Mouse (Mus musculus) kidney, postnatal 10 days (tissue): Measurements from ENCODE around the gene Bicc1.
"Not testable (repeated sequence)": the region's sequence is repeated elsewhere in the genome, so short reads cannot be mapped to it uniquely, and the experiment has no call there.

Experiments
- DNase-seq: peaks from one replicate; pipeline ENCODE4 v3.0.0; 2021; ENCODE audit warnings: mixed read lengths

Bicc1 gene

DNA sequence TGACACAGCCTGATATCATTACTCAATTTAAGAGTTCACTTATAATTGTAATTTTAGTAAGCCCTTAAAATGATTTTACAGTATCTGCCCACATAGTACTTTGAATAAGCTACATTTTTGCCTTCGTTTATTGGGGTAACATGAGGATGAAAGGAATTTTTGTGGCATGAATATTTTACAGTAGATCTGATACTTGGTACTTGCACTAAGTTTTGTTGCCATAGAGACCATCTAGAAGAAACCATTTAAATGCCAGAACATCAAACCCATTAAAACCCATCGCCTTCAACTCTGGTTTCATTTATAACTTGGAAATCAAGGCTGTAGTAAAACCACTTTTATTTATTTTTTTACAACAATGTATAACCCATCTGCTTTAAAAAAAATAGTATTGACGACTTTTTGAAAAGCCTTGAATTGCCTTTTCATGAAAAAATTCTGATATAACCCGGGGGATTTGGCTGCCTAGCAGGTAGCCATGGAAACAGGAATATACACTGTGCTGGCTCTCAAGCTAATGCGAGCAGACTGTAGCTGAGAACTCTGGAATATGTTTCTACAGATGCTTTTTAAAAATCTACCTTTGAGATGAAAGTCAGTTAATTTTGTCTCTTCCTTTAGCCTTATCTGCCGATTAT lies 165.9 kb downstream of the Bicc1 start:
- no peak for DNase-seq

DNA sequence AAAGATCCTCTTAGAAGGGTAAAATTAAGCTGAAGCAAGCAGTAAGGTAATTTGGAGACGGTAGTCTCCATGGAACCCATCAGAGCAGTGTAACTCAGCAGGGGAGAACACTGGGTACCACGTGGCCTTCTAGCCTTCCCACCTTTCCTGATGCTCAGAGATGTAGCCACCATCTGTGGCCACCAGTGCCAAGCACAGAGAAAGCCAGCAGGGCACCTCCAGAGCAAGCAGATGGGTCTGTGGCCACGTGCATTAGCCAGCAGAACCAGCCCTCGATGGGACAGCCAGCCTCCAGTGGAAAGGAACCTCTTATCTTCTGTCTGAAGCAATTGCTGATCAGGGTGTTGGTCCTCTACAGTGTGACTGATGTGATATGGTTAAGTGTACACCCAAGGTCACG lies 172.1 kb downstream of the Bicc1 start:
- no peak for DNase-seq

DNA sequence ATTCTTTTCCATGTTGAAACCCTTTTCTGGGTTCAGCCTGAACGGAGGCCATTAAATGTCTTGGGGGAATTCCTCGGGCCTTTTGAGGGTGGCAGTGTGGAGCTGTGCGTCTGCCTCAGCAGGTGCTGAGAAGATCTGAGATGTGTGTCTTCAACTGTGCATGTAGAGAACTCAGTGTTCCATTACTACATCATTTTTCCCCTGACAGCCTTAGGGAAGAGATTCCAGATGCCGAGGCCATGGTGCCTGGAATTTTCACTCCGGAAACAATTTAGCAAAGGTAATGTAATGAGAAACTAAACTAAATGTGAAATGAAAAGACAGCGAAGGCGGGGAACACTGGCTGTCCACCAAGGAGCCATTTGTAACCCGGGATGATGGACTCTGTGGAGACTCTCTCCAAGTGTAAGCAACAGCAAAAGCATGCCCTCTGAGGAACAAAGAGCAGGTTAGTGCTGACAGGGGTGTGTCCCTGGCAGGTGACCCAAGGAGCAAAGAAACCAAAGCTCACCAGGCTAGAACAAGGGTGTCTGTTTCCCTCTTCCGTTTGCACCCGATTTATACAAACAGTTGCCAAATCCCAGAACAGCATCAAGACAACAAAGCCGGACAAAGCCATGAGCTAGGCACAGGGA lies 176.3 kb downstream of the Bicc1 start:
- no peak for DNase-seq

DNA sequence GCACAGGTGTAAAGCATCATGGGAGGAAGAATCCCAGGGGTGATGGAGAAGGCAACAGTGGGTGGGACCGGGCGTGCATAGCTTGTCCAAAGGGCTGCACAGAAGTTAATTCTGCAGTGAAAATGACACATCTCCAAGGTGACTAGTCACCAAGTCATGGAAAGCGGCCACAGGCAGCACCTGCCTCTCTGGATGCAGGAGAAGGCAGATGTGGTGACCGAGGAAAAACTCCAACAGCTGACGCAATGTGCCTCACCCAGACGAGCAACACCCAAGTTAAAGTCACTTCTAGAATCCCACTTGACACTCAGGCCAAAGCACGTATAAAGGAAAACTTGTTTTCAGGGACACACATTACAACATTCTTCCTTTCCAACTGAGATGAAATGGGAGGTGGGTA lies 177.3 kb downstream of the Bicc1 start:
- DNase-seq = no peak

DNA sequence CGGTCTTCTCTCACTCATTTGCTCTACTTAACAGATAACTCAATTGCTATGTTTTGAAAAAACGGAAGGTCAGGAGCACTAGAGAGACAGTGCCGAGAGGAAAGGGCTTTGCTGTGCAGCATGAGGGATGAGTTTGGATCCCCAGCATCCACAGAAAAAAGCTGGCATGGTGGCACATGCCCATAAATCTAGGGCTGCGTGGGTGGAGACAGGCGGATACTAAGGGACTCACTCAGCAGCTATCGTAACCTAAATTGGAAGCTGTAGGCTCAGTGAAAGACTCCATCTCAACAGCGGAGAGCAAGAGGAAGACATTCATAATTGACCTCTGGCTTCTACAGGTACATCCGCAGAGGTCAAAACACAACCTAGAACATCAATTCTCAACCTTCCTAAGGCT lies 179.8 kb downstream of the Bicc1 start:
- DNase-seq = no peak

DNA sequence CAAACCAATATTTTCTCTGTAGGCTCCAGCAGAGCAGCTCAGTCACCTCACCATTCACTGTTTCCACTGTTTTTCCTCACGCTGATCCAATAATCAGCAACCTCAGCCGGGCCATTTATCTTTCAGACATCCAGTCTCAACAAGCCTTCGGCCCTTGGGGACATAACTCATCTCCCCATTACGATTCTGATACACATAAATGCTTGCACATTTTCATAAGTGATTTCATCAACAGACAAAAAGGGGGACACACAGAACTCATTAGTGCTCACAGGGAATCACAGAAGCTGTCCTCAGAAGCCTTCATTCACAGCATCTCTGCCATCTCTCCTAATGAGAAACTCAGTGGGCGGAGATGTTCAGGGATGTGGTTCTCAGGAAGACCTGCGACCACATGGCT lies 182.4 kb downstream of the Bicc1 start:
- no peak for DNase-seq

DNA sequence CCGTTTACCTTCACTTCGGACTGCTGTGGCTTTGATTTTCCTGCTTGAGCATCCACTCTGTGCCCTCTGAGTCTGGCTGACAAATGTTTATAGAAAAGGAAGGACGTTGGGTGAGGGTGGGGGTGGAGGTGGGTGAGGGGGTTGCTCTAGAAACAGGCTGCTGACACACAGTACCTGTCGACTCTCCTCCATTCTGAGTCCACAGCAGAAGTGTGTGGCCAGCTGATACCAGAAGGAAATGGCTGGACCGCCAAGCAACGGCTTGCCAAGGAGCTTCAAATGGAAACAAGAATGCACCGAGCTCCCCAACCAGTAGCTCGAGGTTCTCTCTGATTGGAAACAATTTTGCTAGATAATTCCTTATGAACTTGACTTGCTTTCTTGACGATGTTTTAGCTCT lies 182.9 kb downstream of the Bicc1 start:
- DNase-seq = no peak

DNA sequence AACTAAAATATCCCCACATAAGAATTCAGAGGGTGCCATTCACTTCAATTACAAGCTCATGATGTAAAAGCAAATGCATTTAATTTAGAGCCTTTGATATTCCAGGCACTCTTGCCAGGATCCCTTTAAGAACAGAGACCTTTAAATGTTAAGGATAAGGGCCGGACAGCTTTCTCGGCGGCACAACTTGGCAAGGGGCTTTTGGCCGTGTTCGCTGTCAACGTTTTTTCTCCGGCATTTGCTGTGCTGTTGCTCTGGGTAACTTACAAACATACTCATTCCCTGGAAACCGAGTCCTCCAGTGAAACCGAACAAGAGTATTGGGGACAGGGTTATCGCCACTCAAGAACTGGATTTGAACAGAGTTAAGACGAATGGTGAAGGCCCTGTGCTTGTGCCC lies 188.3 kb downstream of the Bicc1 start:
- no peak for DNase-seq

DNA sequence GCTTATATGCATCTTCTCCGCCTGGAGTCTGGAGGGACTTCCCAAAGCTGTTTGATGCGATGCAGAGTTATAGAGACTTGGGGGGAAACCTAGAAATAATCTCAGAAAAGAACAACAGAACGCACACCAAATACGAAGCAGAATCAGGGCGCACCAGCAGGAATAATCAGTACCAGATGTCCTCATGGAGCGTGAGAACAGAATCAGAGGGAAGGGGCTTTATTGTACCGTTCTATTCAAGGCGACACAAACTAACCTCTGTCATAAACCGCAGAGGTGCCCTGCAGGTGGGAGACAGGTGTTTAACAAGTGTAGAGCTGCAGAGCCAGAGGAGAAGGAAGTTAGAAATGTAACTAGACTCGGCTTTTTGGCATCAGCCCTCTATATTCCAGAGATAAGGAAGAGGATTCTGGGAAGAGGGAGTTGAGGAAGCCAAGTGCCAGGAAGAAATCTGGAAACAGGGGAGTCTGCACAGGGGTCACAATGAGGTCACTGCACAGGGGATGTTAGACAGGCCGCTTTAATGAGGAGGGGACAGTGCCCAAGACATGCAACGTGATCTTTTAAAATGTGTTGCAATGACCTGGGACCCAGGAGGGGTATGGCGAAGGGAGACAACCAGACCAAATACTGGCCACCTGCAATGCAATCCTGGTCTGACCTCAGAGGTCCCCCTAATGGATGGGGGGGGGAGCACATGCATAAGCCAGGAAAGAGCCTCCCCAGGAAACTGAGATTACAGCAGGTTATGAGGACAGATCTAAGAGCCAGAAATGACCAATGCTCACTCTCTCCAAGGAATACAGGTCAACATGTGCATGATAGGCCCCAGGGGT lies 190.4 kb downstream of the Bicc1 start:
- DNase-seq = no peak

DNA sequence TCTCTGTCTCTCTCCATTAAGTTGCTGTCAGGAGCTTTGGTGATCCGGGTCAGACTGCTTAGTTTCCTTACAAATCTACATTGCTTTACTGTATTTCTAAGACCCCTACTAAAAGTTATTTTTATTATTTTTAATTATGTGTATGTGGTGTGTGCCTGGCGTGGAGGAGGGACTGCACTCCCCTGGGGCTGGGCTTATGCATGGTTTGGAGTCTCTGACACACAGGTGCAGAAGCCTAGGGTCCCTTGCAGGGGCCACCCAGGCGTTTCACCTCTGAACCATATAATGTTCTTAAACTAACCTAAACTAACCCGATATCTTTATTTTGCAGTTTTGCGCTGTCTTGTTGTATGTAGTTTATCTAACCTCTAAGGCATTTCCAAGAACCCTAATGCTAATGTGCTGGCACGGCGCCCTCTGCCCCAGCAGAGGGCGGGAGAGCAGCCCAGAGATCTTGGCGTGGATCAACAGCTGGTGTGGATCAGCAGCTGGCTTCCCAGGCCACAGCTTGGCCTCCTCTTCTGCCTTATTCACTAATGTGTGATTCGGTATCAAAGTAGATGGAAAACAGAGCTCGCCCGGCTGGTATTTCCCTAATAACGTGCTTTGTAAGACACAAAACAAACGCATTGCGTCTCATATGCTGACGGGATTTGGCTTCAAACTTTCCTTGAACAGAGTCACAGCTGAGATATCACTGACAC lies 192.7 kb downstream of the Bicc1 start:
- peak; percentile 87 for DNase-seq

DNA sequence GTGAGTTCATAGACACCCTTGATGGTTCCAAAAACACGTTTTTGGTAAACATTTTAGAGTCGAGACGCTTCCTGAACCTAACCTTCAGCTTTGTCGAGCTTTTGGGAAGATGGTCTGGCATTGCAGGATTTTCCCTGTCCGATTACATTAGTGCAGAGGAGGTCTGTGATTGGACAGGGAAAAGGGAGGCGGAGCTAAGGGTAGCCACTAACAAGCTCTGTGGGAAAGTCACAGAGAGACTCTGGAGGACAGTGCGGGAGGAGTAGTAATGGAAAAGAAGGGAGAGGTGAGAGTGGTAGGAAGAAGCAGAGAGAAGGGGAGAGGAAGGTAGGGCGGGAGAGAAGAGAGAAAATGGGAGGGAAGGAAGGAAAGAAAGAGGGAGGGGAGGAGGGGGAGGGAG lies 194.8 kb downstream of the Bicc1 start:
- DNase-seq = no peak

DNA sequence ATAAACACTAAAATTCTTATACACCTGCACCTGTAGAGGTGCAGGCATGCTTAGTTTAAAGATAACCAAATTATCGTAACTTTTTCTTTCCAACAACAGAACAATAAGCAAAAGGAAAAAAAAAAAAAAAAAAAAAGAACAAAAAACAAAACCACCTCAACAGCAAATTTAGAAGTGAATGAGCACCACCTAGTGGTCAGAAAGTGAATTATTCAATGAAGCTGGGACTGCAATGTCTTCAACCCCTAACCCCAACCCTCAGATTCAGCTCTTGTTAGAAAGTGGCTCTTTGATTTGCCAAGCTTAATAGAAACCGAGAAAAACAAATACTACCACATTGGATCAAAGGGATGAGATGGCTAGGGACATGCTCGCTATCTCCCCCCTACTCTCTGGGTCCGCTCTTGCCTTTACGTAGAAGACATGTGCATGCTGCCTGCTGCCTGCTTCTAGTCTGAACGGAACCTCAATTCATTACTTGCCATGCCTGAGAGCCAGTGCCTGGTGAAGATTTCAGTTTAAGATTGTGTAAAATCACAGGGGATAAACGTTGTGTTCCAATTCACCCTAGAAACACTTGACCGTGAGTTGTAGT lies 195.8 kb downstream of the Bicc1 start:
- peak; percentile 43 for DNase-seq

DNA sequence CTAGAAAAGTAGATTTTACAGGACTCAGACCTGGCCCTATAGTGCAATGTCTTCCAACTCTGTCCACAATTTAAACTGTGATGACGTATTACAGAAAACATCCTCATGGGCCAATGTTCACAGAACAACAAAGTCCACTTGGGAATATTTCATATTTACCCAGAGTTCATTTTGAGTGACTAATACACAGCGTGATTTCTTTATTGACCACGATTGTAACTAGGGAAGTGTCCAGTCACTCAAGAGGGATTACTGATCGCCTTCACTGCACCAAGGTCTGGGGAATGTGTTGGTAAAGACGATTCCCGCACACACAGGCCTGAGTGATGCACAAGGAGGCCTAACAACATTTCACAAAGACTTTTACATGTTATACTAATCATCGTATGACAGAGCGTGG lies 197.9 kb downstream of the Bicc1 start:
- no peak for DNase-seq

DNA sequence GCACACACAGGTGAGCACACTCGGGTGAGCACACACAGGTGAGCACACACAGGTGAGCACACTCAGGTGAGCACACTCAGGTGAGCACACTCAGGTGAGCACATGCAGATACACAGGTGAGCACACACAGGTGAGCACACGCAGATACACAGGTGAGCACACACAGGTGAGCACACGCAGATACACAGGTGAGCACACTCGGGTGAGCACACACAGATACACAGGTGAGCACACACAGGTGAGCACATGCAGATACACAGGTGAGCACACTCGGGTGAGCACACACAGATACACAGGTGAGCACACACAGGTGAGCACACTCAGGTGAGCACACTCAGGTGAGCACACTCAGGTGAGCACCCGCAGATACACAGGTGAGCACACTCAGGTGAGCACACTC lies 199.1 kb downstream of the Bicc1 start:
- DNase-seq = not testable (repeated sequence)

DNA sequence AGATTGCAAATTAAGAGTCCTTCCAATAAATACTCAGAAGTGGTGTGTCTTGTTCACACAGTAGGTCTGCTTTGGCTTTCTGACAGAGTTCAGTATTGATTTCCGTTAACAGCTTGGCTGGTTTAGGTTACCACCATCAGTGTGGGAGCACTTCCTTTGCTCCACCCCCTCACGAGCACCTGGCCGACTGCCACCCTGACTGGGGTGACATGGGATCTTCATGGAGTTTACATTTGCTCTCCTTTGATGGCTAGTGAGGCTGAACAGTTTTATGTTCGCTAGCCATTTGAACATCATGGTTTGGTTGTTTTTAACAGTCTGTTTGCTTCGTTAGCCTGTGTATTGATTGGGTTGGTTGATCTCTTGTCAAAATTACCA lies 206.7 kb downstream of the Bicc1 start:
- no peak for DNase-seq

DNA sequence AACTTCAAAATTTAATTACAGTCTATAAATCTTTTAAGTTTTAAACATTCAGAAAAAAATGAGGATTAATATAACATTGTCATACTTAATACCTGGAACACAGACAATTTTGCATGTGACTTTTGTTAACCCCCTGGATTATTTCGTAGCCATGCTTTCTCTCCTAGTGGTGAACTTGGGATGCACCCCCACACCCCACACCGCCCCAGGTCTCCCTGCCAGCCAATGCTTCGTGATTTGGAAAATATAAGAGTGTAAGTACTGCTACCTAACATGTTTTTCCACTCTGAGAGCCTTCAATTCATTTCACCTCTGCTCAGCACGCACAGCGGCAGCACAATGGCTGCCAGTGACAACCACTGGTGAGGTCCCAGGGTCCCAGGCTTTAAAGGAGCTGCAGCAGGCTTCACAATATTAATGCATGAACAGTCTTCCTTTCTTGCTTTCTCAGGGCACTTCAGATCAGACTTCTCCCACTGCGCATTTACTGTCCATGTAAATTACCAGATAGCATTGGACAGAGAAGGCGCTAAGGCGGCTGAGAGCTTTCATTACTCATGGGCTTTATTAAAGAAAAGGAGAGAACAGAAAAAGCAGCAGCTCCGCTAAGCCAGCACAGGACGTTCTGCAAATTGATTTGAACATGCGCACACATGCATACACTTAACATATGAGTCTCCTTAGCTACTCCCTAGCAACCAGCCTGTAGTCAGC lies 207.3 kb downstream of the Bicc1 start:
- DNase-seq = no peak

DNA sequence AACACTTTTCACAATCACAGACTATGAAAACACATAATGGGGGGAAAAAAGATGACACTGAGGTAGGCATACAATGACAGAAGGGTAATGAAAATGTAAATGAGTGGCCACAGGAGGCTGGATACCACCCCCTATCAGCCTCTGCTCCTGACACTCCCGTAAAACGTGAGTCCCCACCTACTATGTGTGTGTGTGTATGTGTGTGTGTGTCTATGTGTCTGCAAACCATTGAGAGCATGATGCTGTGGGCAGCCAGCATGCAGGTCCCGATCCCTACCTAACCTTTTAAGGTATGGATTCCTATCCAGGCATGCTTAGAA lies 209.4 kb downstream of the Bicc1 start:
- no peak for DNase-seq

DNA sequence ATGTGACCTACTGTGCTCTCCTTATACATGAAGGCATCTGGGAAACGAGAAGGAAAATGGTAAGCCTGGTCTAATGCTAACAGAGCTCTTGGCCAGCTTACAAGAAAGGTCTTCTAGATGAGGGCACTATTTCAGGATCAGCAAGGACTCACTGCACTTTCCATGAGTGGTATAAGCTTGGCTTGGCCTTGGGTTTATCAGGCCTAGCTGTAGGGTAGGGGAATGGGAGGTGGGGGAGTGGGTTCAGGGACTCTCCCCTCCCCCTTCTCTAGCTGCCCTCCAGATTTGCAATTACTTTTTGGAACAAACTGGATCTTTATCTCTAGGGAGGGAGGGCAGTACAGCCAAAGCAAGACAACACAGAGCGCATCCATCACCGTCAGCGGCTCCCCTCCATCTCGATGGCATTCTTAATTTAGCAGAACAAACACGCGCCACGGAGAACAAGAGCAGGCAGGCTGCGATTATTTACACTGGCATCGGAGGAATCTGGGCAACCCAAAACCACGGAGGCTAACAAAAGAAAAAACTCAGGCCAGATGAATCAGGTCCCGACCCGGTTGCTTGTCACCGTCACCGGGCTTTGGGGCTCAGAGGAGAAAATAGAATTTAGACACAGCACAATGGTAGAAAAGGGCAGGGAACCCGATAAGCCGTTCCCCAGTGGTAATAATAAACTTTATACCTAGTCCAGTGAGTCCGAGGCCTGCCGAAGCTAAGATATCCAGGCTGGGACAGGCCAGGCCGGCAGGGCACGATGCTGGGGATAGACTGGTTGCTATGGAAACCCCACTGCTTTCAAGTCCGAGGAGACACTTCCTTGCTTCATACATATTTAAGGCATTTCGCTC lies 210.0 kb downstream of the Bicc1 start:
- DNase-seq = no peak

DNA sequence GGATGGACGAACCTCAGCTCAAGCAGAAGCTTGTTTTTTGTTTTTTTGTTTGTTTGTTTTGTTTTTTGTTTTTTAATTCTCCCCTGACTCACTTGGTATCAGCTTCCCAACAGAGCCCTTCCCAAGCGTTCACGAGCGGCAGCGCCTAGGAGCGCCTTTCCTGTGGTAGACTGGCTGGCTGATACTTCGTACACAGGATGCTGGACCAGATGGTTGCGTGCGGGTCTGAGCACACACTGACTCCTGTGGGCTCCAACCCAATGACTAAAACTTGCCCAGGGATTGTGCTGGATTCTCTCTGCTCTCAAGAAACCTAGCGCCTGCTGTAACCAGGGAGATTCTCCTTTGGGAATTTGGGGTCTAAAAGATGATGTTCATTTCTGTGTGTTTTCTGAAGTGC lies 211.2 kb downstream of the Bicc1 start:
- DNase-seq = no peak

DNA sequence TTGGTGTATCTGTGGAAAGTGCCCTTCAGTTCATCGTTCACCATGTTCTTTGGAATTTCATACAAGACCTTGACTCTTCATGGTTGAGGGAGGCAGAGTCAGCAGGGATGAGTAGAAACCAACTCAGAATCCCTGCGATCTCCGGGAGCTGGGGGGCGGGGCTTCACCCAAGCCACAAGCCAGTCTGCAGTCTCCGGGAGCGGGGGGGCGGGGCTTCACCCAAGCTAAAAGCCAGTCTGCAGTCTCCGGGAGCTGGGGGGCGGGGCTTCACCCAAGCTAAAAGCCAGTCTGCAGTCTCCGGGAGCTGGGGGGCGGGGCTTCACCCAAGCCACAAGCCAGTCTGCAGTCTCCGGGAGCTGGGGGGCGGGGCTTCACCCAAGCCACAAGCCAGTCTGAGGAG lies 213.4 kb downstream of the Bicc1 start:
- DNase-seq = not testable (repeated sequence)

DNA sequence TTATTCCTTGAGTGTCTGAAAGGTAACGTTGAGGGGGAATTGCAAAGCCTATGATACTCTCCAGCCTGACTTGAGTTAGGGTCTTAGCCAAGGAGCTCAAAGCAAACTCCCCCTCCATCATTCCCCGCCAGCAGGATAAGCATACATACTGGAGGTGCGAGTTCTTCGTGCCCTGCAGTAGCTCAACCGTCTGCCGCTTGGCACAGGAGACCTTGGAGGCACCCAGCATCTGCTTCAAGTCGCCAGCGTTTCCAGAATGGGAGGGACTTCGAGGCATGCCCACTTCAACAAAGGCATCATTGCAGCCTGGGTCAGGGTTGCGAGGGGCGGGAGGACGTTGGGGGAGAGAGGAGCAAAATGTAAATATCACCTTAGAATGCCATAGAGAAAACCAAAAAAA lies 214.4 kb downstream of the Bicc1 start:
- no peak for DNase-seq

DNA sequence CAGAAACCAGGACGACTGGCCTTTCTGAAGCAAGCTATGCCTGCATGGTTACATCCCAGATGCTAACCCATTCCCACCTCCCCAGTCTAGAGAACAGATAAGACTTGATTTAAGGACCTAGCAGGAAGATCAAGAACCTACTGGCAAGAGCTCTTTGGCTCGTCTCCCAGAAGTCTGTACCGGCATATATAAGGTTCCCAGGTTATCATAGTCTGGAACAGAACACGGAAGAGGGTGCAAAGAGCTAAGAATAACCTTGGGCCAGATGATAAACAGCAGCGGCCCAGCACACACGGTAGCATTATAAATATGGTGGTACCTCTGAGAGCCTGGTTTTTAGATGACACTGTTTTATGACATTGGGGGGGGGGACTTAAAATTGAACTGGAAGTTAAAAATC lies 217.9 kb downstream of the Bicc1 start:
- DNase-seq = no peak
